Mouse (Mus musculus) liver, embryonic 14.5 days (tissue): ENCODE results near the gene Plekha7. TPM values are rescaled to one million over a fixed set of nuclear protein-coding genes. Genes with fewer than 3 reads are reported as not detected.

Experiments
- ATAC-seq: fragments of 200-750 bp; cut with Nextera tagmentation; 2 replicates; pipeline ENCODE4 v1.8.0; 2017; ENCODE audit warnings: moderate number of reproducible peaks, mild to moderate bottlenecking, moderate library complexity; ENCODE audit not compliant: insufficient read depth
- DNase-seq, 3 experiments: peaks; one replicate each; pipeline ENCODE4 v3.0.0-alpha.2; 2012 to 2013; ENCODE audit warnings: low read depth in 3 of 3, low spot score in 3 of 3
- H3K27ac ChIP-seq: fragments of 300-500 bp; sonication (generic); 2 replicates; pipeline ENCODE4 v1.5.1; 2014; ENCODE audit warnings: moderate library complexity, mild to moderate bottlenecking, control low read depth, inconsistent platforms
- H3K27me3 ChIP-seq: fragments of 300-500 bp; sonication (generic); 2 replicates; pipeline ENCODE4 v1.6.1; 2014; ENCODE audit warnings: mild to moderate bottlenecking, low read length, moderate library complexity; ENCODE audit not compliant: control insufficient read depth, insufficient read depth
- H3K36me3 ChIP-seq: fragments of 300-500 bp; sonication (generic); replicated peaks from 2 replicates; pipeline ENCODE4 v1.6.1; 2014; ENCODE audit warnings: low read depth; ENCODE audit not compliant: control insufficient read depth, insufficient read depth
- H3K4me1 ChIP-seq, 2 experiments: fragments of 200-500 bp in 1 of 2; fragments of 300-500 bp in 1 of 2; sonication (generic) in 1 of 2; replicated peaks; 2 replicates each; pipeline ENCODE4 v1.6.1; 2012 to 2014; ENCODE audit warnings: antibody characterized with exemption in 1 of 2, inconsistent platforms in 1 of 2, low read length in 1 of 2; ENCODE audit not compliant: control insufficient read depth in 2 of 2, insufficient read depth in 2 of 2
- H3K4me2 ChIP-seq: fragments of 300-500 bp; sonication (generic); 2 replicates; pipeline ENCODE4 v1.6.1; 2014; ENCODE audit warnings: low read depth, mild to moderate bottlenecking, control low read depth, moderate library complexity
- H3K4me3 ChIP-seq, 2 experiments: fragments of 200-500 bp in 1 of 2; fragments of 300-500 bp in 1 of 2; sonication (generic) in 1 of 2; 2 replicates each; pipeline ENCODE4 v1.5.1; 2012 to 2014; ENCODE audit warnings: low read depth in 2 of 2, low read length in 2 of 2, mild to moderate bottlenecking in 2 of 2, control low read depth in 1 of 2, inconsistent platforms in 1 of 2, moderate library complexity in 1 of 2; ENCODE audit not compliant: insufficient read depth in 1 of 2
- H3K9ac ChIP-seq: fragments of 300-500 bp; sonication (generic); replicated peaks from 2 replicates; pipeline ENCODE4 v1.6.1; 2014; ENCODE audit warnings: mild to moderate bottlenecking, control low read depth, moderate library complexity
- H3K9me3 ChIP-seq: fragments of 300-500 bp; sonication (generic); 2 replicates; pipeline ENCODE4 v1.6.1; 2016; ENCODE audit warnings: low read length, mixed read lengths; ENCODE audit not compliant: control insufficient read depth
- CTCF ChIP-seq: IDR thresholded peaks from 2 replicates; pipeline ENCODE4 v1.5.1; 2016; ENCODE audit warnings: antibody characterized with exemption, low read depth, control low read depth
- EP300 ChIP-seq: IDR thresholded peaks from 2 replicates; pipeline ENCODE4 v1.6.1; 2016; ENCODE audit warnings: antibody characterized with exemption, low read depth
- WGBS: fragments of 180-500 bp; shearing (Covaris S2); extraction: QIAGEN DNeasy Blood & Tissue Kit; methylation state at CpG from one replicate; pipeline ENCODE4 v1.1.7; 2014; ENCODE audit not compliant: insufficient replicate concordance; 5-methylcytosine and 5-hydroxymethylcytosine counted together
- polyA plus RNA-seq, 2 experiments: library from polyadenylated mRNA; depleted of rRNA in 1 of 2; stranded (reverse) in 1 of 2; unstranded in 1 of 2; fragments of >200 nt; fragmentation: Nextera tagmentation in 1 of 2; extraction: Ambion mirVana in 1 of 2; gene quantifications; 2 replicates each; pipeline versions ENCODE4 v1.2.1 to v1.2.3; 2012 to 2014

Gene Plekha7
- polyA plus RNA-seq, 2 experiments, result 1.5 to 2.1 TPM

- 68% methylated on average over 12 of the region's 12 CpGs for WGBS
- Histone ChIP-seq H3K9ac (no peak overlapping the region), H3K27me3 (no peaks in the 10 kb centered on the region), H3K9me3 (no peaks in the 10 kb centered on the region), H3K4me2 (peak overlapping the region; percentile 44), H3K4me3 (no peak overlapping the region), H3K4me1 (peaks cover 13 to 40% of the 10 kb centered on the region in 2 experiments), H3K36me3 (no peaks in the 10 kb centered on the region), H3K27ac (no peak overlapping the region; the same call in 1 of the 2 replicates)
- DNase-seq (no peak), ATAC-seq (peak; percentile 38; the same call in 1 of the 2 replicates)
- TF ChIP-seq EP300, result no peak
- peak; percentile 29; the same call in 1 of the 2 replicates for TF ChIP-seq CTCF
Measured at GRCm38 (mm10) chr7:116286173-116286572, 22.0 kb downstream of the Plekha7 start.

- WGBS, result 47% methylated on average over 1 of the region's 1 CpGs
- H3K4me1 ChIP-seq, result peaks cover 13 to 40% of the 10 kb centered on the region in 2 experiments
- H3K9me3 ChIP-seq, result no peaks in the 10 kb centered on the region
- no peaks in the 10 kb centered on the region for H3K36me3 ChIP-seq
- H3K4me3 ChIP-seq, result no peak overlapping the region
- DNase-seq (no peak), ATAC-seq (no peak)
- H3K9ac ChIP-seq, result no peak overlapping the region
- TF ChIP-seq CTCF, result no peak
- no peak for TF ChIP-seq EP300
- no peak overlapping the region for H3K27ac ChIP-seq
- H3K4me2 ChIP-seq, result 0 out of 2 replicates have a peak overlapping the region, but pooled peaks have one; percentile 4
- no peaks in the 10 kb centered on the region for H3K27me3 ChIP-seq
Measured at GRCm38 (mm10) chr7:116285216-116285615, 23.0 kb downstream of the Plekha7 start.

- Histone ChIP-seq H3K4me1 (peaks cover 7 to 22% of the 10 kb centered on the region in 2 experiments), H3K27me3 (no peaks in the 10 kb centered on the region), H3K4me2 (no peak overlapping the region), H3K36me3 (no peaks in the 10 kb centered on the region), H3K9ac (no peak overlapping the region), H3K4me3 (no peak overlapping the region), H3K9me3 (no peaks in the 10 kb centered on the region), H3K27ac (no peak overlapping the region)
- DNase-seq (no peak), ATAC-seq (no peak)
- WGBS, result 46% methylated on average over 11 of the region's 11 CpGs
- TF ChIP-seq CTCF (no peak), EP300 (no peak)
Measured at GRCm38 (mm10) chr7:116282755-116283154, 25.4 kb downstream of the Plekha7 start.

GRCm38 (mm10) chr7:116280126-116280525 lies 28.1 kb downstream of the Plekha7 start:
- Histone ChIP-seq H3K27ac (no peak overlapping the region), H3K4me3 (no peak overlapping the region), H3K9ac (no peak overlapping the region), H3K9me3 (no peaks in the 10 kb centered on the region), H3K4me1 (0 out of 4 replicates have a peak, but pooled peaks cover 0 to 2% of the 10 kb centered on the region in 2 experiments), H3K4me2 (no peak overlapping the region), H3K36me3 (no peaks in the 10 kb centered on the region), H3K27me3 (no peaks in the 10 kb centered on the region)
- ATAC-seq, result no peak
- TF ChIP-seq EP300 (no peak), CTCF (no peak)
- 71% methylated on average over 5 of the region's 5 CpGs for WGBS
- no peak for DNase-seq

GRCm38 (mm10) chr7:116278280-116278679 lies 29.9 kb downstream of the Plekha7 start:
- no peaks in the 10 kb centered on the region for H3K27me3 ChIP-seq
- DNase-seq (no peak), ATAC-seq (no peak)
- H3K9me3 ChIP-seq, result no peaks in the 10 kb centered on the region
- no peak overlapping the region for H3K4me3 ChIP-seq
- no peaks in the 10 kb centered on the region; a peak in 1 of 4 replicates for H3K4me1 ChIP-seq
- H3K4me2 ChIP-seq, result no peak overlapping the region
- TF ChIP-seq CTCF (no peak), EP300 (no peak)
- H3K36me3 ChIP-seq, result no peaks in the 10 kb centered on the region
- no peak overlapping the region for H3K9ac ChIP-seq
- 67% methylated on average over 9 of the region's 9 CpGs for WGBS
- H3K27ac ChIP-seq, result no peak overlapping the region
